Mouse (Mus musculus) stomach, postnatal 0 days (tissue): ENCODE measurements around the gene Tmem30b.

Source experiments
- CTCF ChIP-seq: IDR thresholded peaks from 2 replicates; pipeline ENCODE4 v1.5.1; 2016; ENCODE audit warnings: antibody characterized with exemption, low read depth, mild to moderate bottlenecking, moderate library complexity
- EP300 ChIP-seq: optimal IDR thresholded peaks from 2 replicates; pipeline ENCODE3; 2016; ENCODE audit warnings: antibody characterized with exemption

- TF ChIP-seq CTCF (no peak), EP300 (no peak)
Observed at GRCm38 (mm10) chr12:73578141-73578540, 31.9 kb upstream of the Tmem30b start.
